Mouse (Mus musculus) fat pad, adult 2 months (tissue): Measurements from ENCODE around the gene Olfr1000.
"Not testable (repeated sequence)": the region's sequence is repeated elsewhere in the genome, so short reads cannot be mapped to it uniquely, and the experiment has no call there.

Experiments
- DNase-seq: peaks from one replicate; pipeline ENCODE4 v3.0.0-alpha.2; 2011; ENCODE audit warnings: low read depth, low spot score; ENCODE audit errors: extremely low read depth

Gene Olfr1000

DNA sequence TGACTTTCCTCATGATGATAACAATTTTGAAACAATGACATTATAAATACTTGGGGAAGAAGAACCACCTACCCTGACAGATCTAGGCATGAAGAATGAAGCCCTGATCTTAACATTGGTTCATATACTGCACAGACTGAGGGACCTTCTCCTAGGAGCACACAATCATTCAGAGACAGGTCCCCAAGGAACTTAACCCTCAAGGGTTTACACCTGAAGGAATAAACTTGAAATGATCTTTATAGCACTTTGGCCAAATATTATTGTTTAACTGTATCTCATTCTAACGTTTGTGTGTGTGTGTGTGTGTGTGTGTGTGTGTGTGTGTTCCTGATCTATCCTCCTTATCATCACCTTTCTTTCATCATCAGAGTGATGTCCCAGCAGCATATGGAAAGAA is at the start of gene Olfr1000:
Olfr1000 (minus strand) TSS at position 101 of the 400 bp plus-strand sequence.
- no peak for DNase-seq

DNA sequence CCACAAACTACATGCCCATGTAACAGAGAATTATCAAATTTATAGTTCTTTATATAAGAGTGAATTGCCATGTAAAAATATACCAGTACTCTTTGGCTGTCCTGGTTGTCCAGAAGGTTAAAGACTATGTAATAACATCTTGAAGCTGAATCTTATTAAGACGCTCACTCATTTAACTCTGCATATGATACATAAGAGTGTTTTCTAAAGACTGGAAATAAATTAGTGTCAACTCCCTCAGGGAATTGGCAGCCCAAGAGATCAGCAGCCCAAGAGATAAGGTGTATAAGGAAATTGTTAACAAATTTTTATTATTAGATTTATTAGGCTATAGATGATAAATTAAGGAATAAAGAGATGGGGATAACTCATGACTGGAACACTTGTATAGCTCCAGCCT is 38.9 kb upstream of the Olfr1000 start, which contains the start of gene Olfr1002:
Olfr1002 (minus strand) TSS at position 101 of the 400 bp plus-strand sequence.
- no peak for DNase-seq

DNA sequence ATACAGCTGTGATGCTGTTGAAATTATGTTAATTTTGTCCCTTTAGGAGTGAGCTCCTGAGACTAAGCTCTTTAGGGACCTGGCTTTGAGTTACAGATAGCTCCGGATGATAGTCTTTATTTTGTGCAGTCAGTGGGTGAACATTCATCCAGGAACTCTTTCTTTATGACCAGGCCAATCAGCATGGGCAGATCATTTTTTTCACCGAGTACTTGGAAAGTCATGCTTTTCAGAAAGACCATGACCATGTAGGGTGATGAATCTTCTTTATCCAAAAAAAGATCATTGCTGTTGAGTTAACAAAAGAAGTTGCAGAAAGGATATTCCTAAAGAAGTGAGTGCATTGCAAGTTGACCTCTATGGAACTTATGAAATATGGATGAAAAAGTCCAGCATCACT is 23.1 kb downstream of the Olfr1000 start, which contains the start of gene Olfr998:
Olfr998 (plus strand) TSS at position 301 of the 400 bp plus-strand sequence.
- not testable (repeated sequence) for DNase-seq

DNA sequence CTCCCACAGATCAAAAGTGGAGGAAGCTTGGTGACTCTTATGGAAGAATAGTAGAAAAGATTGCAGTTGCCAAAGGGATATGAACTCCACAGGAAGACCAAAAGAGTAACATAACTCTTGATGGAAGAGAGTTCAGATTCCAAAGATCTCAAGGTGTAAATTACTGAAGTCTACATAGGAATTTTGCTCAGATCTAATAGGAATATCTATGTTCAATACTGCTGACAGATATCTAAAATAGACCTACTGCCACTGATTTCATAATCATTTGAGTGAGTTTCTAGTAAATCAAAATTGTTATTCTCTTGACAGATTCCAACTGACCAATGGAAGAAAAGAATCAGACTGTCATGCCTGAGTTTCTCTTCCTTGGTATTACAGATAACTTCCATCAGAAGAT is 32.8 kb downstream of the Olfr1000 start, which contains the start of gene Olfr996:
Olfr996 (plus strand) TSS at position 301 of the 400 bp plus-strand sequence.
- no peak for DNase-seq

DNA sequence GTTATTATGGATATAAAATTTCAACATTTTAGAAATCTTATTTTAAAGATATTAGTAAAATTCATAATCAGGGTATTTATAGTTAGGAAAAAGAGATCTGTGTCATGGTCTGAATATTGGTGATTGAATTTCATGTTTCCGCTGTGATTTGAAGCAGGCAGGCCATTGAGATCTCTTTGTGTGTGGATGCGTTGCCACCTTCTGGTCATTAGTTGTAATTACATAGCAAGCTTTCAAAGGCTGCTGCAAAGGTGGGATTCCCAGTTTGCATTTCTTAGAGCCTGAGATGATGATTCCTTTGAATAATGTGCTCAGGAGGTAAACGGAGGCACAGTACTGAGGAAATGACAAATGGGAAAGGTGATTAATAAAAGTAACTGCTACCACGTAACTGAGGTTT is 50.5 kb downstream of the Olfr1000 start:
- DNase-seq = no peak

DNA sequence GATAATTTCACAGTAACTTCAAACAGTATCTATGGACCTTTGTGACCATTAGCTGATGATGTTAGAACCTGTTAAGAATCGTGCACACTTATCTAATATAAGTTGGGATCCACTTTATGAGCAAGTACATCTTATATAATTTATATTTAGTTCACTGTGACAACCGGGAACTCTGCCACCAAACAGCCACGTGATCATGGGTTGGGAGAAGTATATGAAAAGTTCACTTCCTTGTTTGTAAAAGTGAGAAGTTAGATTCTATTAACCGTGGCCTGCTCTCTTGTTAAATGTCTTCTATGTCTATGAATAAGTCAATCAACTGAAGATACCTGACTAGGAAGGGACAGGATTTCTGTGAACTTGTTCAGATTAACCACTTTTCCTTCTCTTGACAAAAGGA is 51.5 kb downstream of the Olfr1000 start:
- no peak for DNase-seq
